Mouse (Mus musculus) urinary bladder, postnatal 14 days (tissue): ENCODE measurements around the gene Naglu.
"Not testable (repeated sequence)": the region's sequence is repeated elsewhere in the genome, so short reads cannot be mapped to it uniquely, and the experiment has no call there.

ENCODE experiments used
- DNase-seq: peaks from one replicate; pipeline ENCODE4 v3.0.0; 2021; ENCODE audit warnings: low spot score

Gene Naglu

DNA sequence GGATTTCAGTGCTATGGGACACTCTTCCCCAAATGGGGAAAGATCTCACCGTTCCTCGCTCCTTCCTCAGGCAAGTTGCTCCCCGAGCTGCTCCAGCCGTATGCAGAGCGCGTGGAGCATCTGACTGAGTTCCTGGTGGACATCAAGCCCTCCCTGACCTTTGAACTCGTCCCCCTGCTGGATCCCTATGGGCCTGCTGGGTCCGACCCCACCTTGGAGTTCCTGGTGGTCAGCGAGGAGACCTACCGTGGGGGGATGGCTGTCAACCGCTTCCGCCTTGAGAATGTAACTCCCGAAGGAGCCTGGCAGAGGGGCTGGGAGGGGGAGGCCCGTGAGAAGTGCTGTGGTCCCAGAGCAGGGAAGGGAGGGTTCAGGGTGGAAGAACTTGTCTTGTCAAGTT lies 14.4 kb downstream of the Naglu start:
- DNase-seq = no peak

- DNase-seq = no peak
Observed at GRCm38 (mm10) chr11:101084811-101085210, 15.0 kb downstream of the Naglu start.

DNA sequence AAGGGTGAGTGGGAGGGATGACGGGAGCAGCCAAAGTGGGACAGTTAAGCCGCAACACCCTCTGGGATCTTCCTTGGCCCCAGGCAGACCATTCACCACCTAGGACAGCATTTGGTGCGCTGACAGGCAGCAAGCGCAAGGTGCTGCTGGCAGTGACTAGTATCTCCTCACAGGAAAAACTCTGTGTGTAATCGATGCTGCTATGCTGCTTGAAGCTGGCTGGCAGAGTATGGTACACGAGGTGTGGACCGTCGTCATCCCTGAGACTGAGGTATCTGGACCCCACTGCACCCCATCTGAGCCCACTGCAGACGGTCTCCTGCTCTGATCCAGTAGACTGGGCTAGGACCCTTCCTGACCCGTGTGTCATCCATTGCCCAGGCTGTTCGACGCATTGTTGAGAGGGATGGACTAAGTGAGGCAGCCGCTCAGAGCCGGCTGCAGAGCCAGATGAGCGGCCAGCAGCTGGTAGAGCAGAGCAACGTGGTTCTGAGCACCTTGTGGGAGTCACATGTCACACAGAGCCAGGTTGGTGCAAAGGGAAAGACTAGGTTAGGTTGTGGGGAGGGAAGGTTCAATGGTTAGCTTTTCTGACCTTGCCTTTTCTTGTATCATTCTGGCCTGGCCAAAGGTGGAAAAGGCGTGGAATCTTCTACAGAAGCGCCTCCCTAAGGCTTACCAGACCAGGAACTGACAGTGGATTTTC lies 16.0 kb downstream of the Naglu start:
- DNase-seq = no peak

DNA sequence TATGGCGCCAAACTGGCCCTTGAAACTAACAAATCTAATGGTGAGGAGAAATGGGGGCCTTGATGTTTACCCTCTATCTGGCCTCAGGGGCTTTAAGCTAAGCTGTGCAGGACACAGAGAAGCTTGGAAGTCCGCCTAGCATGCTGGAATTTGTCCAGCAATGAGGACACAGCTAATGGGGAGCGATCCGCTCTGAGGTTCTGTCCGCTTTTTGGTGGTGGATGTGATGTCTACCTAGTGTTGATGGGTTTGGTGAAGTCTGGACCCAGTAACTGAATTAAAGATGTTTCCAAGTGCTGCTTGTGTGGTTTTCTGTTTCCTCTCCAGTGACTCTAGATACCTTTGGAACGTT lies 16.5 kb downstream of the Naglu start:
- no peak for DNase-seq

DNA sequence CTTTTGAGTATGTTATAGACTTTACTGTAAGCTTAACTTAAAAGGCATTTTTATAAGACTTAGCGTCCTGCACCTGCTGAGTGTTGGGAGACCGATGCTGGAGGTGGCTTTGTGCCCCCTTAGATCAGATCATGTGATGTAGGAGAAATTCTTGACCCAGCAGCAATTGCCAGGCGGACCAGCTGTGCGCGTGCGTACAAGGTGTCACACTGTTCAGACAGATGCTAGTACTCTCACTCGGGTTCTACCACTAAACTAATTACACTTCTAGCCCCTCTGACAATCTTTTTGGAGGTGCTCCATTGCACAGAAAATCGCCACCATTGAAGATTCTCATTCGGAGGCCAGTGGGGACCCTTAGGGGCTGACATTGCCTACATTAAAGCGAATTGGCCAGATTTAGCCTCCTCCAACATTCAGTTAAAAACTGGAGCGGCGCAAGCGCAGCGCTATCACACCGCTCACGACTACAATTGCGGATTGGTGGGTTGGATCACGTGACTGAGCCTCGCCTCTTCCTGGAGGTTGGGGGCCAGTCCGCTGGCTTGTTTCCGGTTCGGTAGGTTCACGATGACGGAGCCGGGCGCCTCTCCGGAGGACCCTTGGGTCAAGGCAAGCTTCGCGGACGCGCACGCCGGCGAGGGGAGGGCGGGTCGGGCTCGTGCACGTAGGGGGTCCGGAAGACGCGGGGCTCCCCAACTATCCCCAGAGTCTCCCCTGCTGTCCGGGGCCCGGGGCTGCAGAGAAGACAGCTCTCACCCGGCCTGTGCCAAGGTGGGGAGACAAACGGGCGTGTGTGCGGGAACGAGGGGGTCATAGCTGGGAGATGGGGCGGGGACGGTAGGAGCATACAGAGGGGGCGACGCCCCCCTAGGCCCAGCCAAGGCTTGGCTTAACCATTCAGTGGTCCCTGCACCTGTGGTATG lies 17.2 kb downstream of the Naglu start, which contains the start of gene Mlx:
Gene Mlx (plus strand): TSS at position 522 of the 926 bp plus-strand sequence.
- DNase-seq = peak; percentile 93

DNA sequence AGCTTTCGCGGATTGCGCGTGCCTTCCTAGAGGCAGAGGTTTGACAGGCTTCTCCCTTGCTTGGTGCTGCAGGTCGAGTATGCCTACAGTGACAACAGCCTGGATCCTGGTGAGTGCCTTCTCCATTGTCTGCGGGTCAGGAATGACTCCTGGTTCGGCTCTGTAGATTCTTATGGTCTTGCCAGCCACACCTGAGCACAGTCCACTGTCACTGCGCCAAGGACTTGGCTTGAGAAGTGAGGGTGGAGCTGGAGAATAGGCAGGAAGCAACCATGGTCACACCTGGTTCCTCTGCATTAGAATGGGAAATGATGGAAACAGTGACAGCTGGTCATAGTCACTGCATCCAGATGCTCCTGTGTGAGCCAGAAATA lies 17.9 kb downstream of the Naglu start:
- no peak for DNase-seq

- DNase-seq = no peak
Observed at GRCm38 (mm10) chr11:101089931-101090330, 20.1 kb downstream of the Naglu start.

GRCm38 (mm10) chr11:101094930-101095313 lies 25.1 kb downstream of the Naglu start:
- DNase-seq = no peak

GRCm38 (mm10) chr11:101095314-101096024 lies 25.7 kb downstream of the Naglu start, which contains the start of gene Psmc3ip:
TSS of gene Psmc3ip (minus strand) at chr11:101095436.
- peak; percentile 94 for DNase-seq

- no peak for DNase-seq
Observed at GRCm38 (mm10) chr11:101098231-101098630, 28.4 kb downstream of the Naglu start.

GRCm38 (mm10) chr11:101103011-101103410 lies 33.2 kb downstream of the Naglu start:
- peak; percentile 51 for DNase-seq

- no peak for DNase-seq
Observed at GRCm38 (mm10) chr11:101109351-101109750, 39.5 kb downstream of the Naglu start.

- DNase-seq = no peak
Observed at GRCm38 (mm10) chr11:101110708-101111107, 40.9 kb downstream of the Naglu start.

DNA sequence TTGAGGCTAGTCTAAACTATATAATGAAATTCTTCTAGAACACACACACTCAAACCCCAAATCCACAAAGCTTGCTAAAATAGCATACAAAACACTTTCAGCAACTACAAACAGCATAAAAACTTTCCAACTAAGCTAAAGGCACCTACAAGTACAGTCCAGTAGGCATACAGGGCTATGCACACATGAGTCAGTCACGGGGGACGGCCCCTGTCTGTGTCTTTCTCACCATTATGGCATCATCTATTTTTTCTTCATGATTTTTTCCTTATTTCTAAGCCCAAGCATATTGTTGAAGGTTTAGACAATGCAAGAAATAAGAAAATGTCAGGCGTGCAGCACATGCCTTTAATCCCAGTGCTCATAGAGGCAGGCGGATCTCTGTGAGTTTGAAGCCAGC lies 41.4 kb downstream of the Naglu start:
- no peak for DNase-seq

DNA sequence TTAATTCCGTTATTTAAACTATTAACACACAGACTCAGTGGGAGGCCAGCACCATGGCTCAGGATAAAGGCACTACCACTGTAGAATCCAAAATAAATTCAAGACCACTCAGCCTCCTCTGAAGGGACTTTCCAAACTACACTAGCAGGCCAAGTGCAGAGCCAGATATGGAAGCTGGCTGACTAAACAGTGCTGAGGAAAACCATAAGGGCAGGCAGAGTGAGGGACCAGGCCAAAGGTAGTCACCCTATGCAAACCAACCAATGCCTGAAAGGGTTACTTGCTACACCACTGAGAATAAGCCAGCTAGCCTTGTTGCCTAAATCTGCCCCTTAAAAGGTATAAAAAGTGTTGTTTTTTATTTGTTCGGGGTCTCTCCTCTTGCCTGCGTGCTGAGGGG lies 42.4 kb downstream of the Naglu start:
- no peak for DNase-seq

GRCm38 (mm10) chr11:101115564-101115963 lies 45.8 kb downstream of the Naglu start:
- no peak for DNase-seq

DNA sequence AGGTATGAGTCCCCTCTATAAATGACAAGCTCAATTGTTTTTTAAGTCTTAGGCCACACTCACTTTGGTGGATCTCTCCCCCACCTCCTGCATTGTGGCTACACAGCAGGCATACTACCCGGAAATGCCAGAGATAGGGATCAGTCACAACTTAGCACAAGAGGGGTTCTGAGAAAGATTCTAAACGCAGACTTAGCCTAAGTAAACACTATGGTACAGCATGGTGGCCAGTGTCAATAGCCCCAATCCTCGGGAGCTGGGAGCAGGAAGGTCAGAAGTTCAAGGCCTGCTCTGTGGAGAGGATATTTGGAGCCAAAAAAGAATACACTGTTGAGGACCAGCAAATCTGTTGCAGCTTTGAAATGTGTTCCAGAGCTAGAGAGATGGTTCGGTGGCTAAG lies 48.3 kb downstream of the Naglu start:
- peak; percentile 7 for DNase-seq

- DNase-seq = no peak
Observed at GRCm38 (mm10) chr11:101119131-101119760, 49.4 kb downstream of the Naglu start.

GRCm38 (mm10) chr11:101119761-101120544 lies 50.1 kb downstream of the Naglu start, which contains the start of the genes Retreg3 and Tubg1:
TSS of gene Retreg3 (minus strand) at chr11:101119893.
TSS of gene Tubg1 (plus strand) at chr11:101119938.
- DNase-seq = peak; percentile 98

- DNase-seq = no peak
Observed at GRCm38 (mm10) chr11:101120545-101121188, 50.9 kb downstream of the Naglu start.

GRCm38 (mm10) chr11:101124494-101124893 lies 54.7 kb downstream of the Naglu start:
- DNase-seq = not testable (repeated sequence)
